Mouse (Mus musculus) erythroblast, adult 5-6 weeks (primary cell): ENCODE results near the gene Bcl6. TPM values are rescaled to one million over a fixed set of nuclear protein-coding genes. Genes with fewer than 3 reads are reported as not detected.
A peak's percentile ranks its signal among the peaks of the same experiment; 100 is the strongest.

Experiments
- ATAC-seq: replicated peaks from 2 replicates; pipeline ENCODE4 v1.8.0; 2016; ENCODE audit warnings: moderate number of reproducible peaks, mild to moderate bottlenecking, moderate TSS enrichment, inconsistent platforms; ENCODE audit not compliant: poor library complexity, low FRiP score, severe bottlenecking
- total RNA-seq, 2 experiments: library from RNA; stranded (forward) in 1 of 2; stranded (reverse) in 1 of 2; fragments of 150-400 nt in 1 of 2; fragments of 200-764, 138-1000 nt in 1 of 2; gene quantifications; 2 replicates each; pipeline versions ENCODE4 v1.2.3 to v1.2.4; 2015 to 2017; ENCODE audit warnings: low replicate concordance in 2 of 2

Bcl6 gene
- total RNA-seq, 2 experiments from 2014 or later: 3.7 to 7.9 TPM

GRCm38 (mm10) chr16:23991846-23992580 is 3.4 kb upstream of the Bcl6 start:
- ATAC-seq: no peak

GRCm38 (mm10) chr16:23991170-23991569 is 2.5 kb upstream of the Bcl6 start:
- peak; percentile 23; the same call in 1 of the 2 replicates for ATAC-seq

GRCm38 (mm10) chr16:23990161-23990970 is 1.7 kb upstream of the Bcl6 start:
- ATAC-seq: no peak

- ATAC-seq: no peak
Measured at GRCm38 (mm10) chr16:23989209-23990160, 833 bp upstream of the Bcl6 start.

GRCm38 (mm10) chr16:23988157-23988465 is 541 bp downstream of the Bcl6 start:
- no peak for ATAC-seq

- ATAC-seq: no peak
Measured at GRCm38 (mm10) chr16:23987341-23988156, 1.1 kb downstream of the Bcl6 start.

- ATAC-seq: no peak
Measured at GRCm38 (mm10) chr16:23986871-23987270, 1.8 kb downstream of the Bcl6 start.

- ATAC-seq: no peak
Measured at GRCm38 (mm10) chr16:23986176-23986575, 2.5 kb downstream of the Bcl6 start.

GRCm38 (mm10) chr16:23985467-23985861 is 3.2 kb downstream of the Bcl6 start:
- ATAC-seq: no peak

- ATAC-seq: no peak
Measured at GRCm38 (mm10) chr16:23984760-23985466, 3.7 kb downstream of the Bcl6 start.

- peak; percentile 60 for ATAC-seq
Measured at GRCm38 (mm10) chr16:23984183-23984582, 4.5 kb downstream of the Bcl6 start.

GRCm38 (mm10) chr16:23982891-23983588 is 5.6 kb downstream of the Bcl6 start:
- no peak for ATAC-seq

GRCm38 (mm10) chr16:23981925-23982851 is 6.5 kb downstream of the Bcl6 start:
- ATAC-seq: peak; percentile 75

GRCm38 (mm10) chr16:23980991-23981720 is 7.5 kb downstream of the Bcl6 start:
- no peak for ATAC-seq

GRCm38 (mm10) chr16:23980201-23980870 is 8.3 kb downstream of the Bcl6 start:
- ATAC-seq: no peak

GRCm38 (mm10) chr16:23979446-23979845 is 9.2 kb downstream of the Bcl6 start:
- ATAC-seq: no peak
